In genomic region chr8:28559881-28560280, GRCm38 (mm10) we compare ENCODE assay signal across 11 mouse cellular contexts.
A peak's percentile ranks its signal among the peaks of the same experiment; 100 is the strongest.
DNase-seq lines count a peak whose midpoint lies in the region; ATAC-seq and TF ChIP-seq lines count a peak whose summit lies in the region.
"Had no signal": no experiment of that assay in that cellular context is flagged by ENCODE, and none has a peak within 500 bp of the region (broad histone marks: within the 10 kb centered on the region; RNA-seq: fewer than 3 reads in every experiment).

No protein-coding gene starts in this region.

- ATAC-seq in neural tube, embryonic 13.5 days (ENCODE audit: low read depth) = no peak
- peak; percentile 72; the same call in 1 of the 2 replicates for ATAC-seq in embryonic facial prominence, embryonic 15.5 days (ENCODE audit: insufficient number of reproducible peaks, low FRiP score, low TSS enrichment, low read depth)
- ATAC-seq in liver, postnatal 0 days = no peak

- no peak overlapping the region for H3K9ac ChIP-seq in heart, adult 2 months (ENCODE audit: low read depth, low read length)
- H3K9ac ChIP-seq in neural tube, embryonic 13.5 days = no peak overlapping the region
- H3K9ac ChIP-seq in embryonic facial prominence, embryonic 15.5 days = no peak overlapping the region
- no peak overlapping the region for H3K9ac ChIP-seq in liver, postnatal 0 days (replicated peaks)

- TF ChIP-seq CTCF in heart, adult 2 months (IDR thresholded peaks at IDR 0.05) = no peak
- TF ChIP-seq CTCF in liver, postnatal 0 days (IDR thresholded peaks at IDR 0.05; ENCODE audit: low read depth) = no peak

- no peaks in the 10 kb centered on the region for H3K79me2 ChIP-seq in heart, adult 2 months (replicated peaks; ENCODE audit: control insufficient read depth, insufficient read depth, low read length)
- no peaks in the 10 kb centered on the region for H3K79me2 ChIP-seq in myocyte (ENCODE audit: control insufficient read depth, insufficient read depth)

- H3K36me3 ChIP-seq in heart, adult 2 months (ENCODE audit: control insufficient read depth, insufficient read depth, low read length) = no peaks in the 10 kb centered on the region
- no peaks in the 10 kb centered on the region for H3K36me3 ChIP-seq in neural tube, embryonic 13.5 days
- no peaks in the 10 kb centered on the region for H3K36me3 ChIP-seq in embryonic facial prominence, embryonic 15.5 days
- no peaks in the 10 kb centered on the region for H3K36me3 ChIP-seq in myocyte (ENCODE audit: control insufficient read depth, insufficient read depth)
- no peaks in the 10 kb centered on the region for H3K36me3 ChIP-seq in liver, postnatal 0 days (replicated peaks; ENCODE audit: insufficient read depth, low read length)
- H3K36me3 ChIP-seq: forebrain, embryonic 10.5 days; G1E; midbrain, embryonic 10.5 days had no signal

- peak overlapping the region; percentile 22; the same call in 1 of the 2 replicates for H3K4me2 ChIP-seq in neural tube, embryonic 13.5 days
- peak overlapping the region; percentile 28 for H3K4me2 ChIP-seq in embryonic facial prominence, embryonic 15.5 days (replicated peaks)
- peak overlapping the region; percentile 12 for H3K4me2 ChIP-seq in myocyte (ENCODE audit: low read depth)
- H3K4me2 ChIP-seq in liver, postnatal 0 days (ENCODE audit: low read depth, low read length) = no peak overlapping the region

- no peak for TF ChIP-seq POLR2A in heart, adult 2 months (IDR thresholded peaks at IDR 0.05; ENCODE audit: insufficient read depth, low read depth, low read length)
- TF ChIP-seq POLR2A in myocyte (IDR thresholded peaks at IDR 0.05; ENCODE audit: insufficient read length, low read depth) = no peak

- no peaks in the 10 kb centered on the region for H3K4me1 ChIP-seq in heart, adult 2 months (ENCODE audit: control insufficient read depth, insufficient read depth, low read length)
- no peaks in the 10 kb centered on the region for H3K4me1 ChIP-seq in neural tube, embryonic 13.5 days (replicated peaks)
- H3K4me1 ChIP-seq in embryonic facial prominence, embryonic 15.5 days = no peaks in the 10 kb centered on the region
- no peaks in the 10 kb centered on the region for H3K4me1 ChIP-seq in liver, postnatal 0 days (ENCODE audit: insufficient read depth)
- H3K4me1 ChIP-seq: forebrain, embryonic 10.5 days; midbrain, embryonic 10.5 days had no signal

- no peak overlapping the region for H3K27ac ChIP-seq in heart, adult 2 months
- H3K27ac ChIP-seq in neural tube, embryonic 13.5 days (replicated peaks) = no peak overlapping the region; the same call in 1 of the 2 replicates
- H3K27ac ChIP-seq in embryonic facial prominence, embryonic 15.5 days (replicated peaks) = no peak overlapping the region
- H3K27ac ChIP-seq in liver, postnatal 0 days (ENCODE audit: low read depth) = no peak overlapping the region
- H3K27ac ChIP-seq: forebrain, embryonic 10.5 days; midbrain, embryonic 10.5 days had no signal

- TF ChIP-seq EP300 in heart, adult 2 months (IDR thresholded peaks at IDR 0.05; ENCODE audit: insufficient read depth, low read depth, low read length) = no peak
- TF ChIP-seq EP300 in liver, postnatal 0 days (IDR thresholded peaks at IDR 0.05; ENCODE audit: low read depth) = no peak

- no peak overlapping the region for H3K4me3 ChIP-seq in heart, adult 2 months
- H3K4me3 ChIP-seq in neural tube, embryonic 13.5 days = no peak overlapping the region
- peak overlapping the region; percentile 19 for H3K4me3 ChIP-seq in embryonic facial prominence, embryonic 15.5 days (replicated peaks)
- no peak overlapping the region for H3K4me3 ChIP-seq in myocyte
- H3K4me3 ChIP-seq in liver, postnatal 0 days (ENCODE audit: low read depth, low read length) = no peak overlapping the region
- H3K4me3 ChIP-seq: forebrain, embryonic 10.5 days; midbrain, embryonic 10.5 days had no signal

- no peaks in the 10 kb centered on the region for H3K9me3 ChIP-seq in neural tube, embryonic 13.5 days
- no peaks in the 10 kb centered on the region for H3K9me3 ChIP-seq in embryonic facial prominence, embryonic 15.5 days (replicated peaks)
- no peaks in the 10 kb centered on the region for H3K9me3 ChIP-seq in liver, postnatal 0 days (ENCODE audit: low read length)
- H3K9me3 ChIP-seq: forebrain, embryonic 10.5 days; midbrain, embryonic 10.5 days had no signal

- H3ac ChIP-seq in myocyte (ENCODE audit: control insufficient read depth, insufficient read length) = no peak overlapping the region

- no peaks in the 10 kb centered on the region for H3K27me3 ChIP-seq in heart, adult 2 months (ENCODE audit: control insufficient read depth, insufficient read depth, low read length)
- H3K27me3 ChIP-seq in neural tube, embryonic 13.5 days = no peaks in the 10 kb centered on the region
- no peaks in the 10 kb centered on the region for H3K27me3 ChIP-seq in embryonic facial prominence, embryonic 15.5 days
- no peaks in the 10 kb centered on the region for H3K27me3 ChIP-seq in myocyte (ENCODE audit: control insufficient read depth, insufficient read depth, insufficient read length)
- no peaks in the 10 kb centered on the region for H3K27me3 ChIP-seq in liver, postnatal 0 days (ENCODE audit: insufficient read depth, low read length)

- WGBS in heart, adult 2 months = 57% methylated on average over 9 of the region's 9 CpGs
- 64% methylated on average over 9 of the region's 9 CpGs for WGBS in neural tube, embryonic 13.5 days
- 36% methylated on average over 9 of the region's 9 CpGs for whole genome bisulfite sequencing in embryonic facial prominence, embryonic 15.5 days
- 61% methylated on average over 9 of the region's 9 CpGs for WGBS in liver, postnatal 0 days (ENCODE audit: insufficient replicate concordance)

- intact Hi-C loops in heart, adult 2 months (cut with DNase I) = no loop called here

- DNase-seq in heart, postnatal 4 days = peak; percentile 6
- no peak for DNase-seq in heart, adult 2 months
- no peak for DNase-seq in neural tube, embryonic 10.5 days (ENCODE audit: extremely low spot score, low spot score)
- no peak for DNase-seq in liver, postnatal 0 days
- DNase-seq: cerebellum, adult 8-10 months had no signal

TF ChIP-seq in myocyte, 11 proteins besides CTCF, POLR2A, EP300 and RAD21:
- TF ChIP-seq POLR2AphosphoS2 (IDR thresholded peaks at IDR 0.05; ENCODE audit: insufficient read length, low read depth) = no peak
- no peak for TF ChIP-seq MYOG (IDR thresholded peaks at IDR 0.05; ENCODE audit: control insufficient read depth in 1 of 3, insufficient read depth in 1 of 3, insufficient read length in 2 of 3, low read depth in 2 of 3)
- TF ChIP-seq TCF3 (IDR thresholded peaks at IDR 0.05; ENCODE audit: insufficient read length, low read depth) = no peak
- TF ChIP-seq MAX (IDR thresholded peaks at IDR 0.05; ENCODE audit: low read depth) = no peak
- no peak for TF ChIP-seq E2F4 (IDR thresholded peaks at IDR 0.05; ENCODE audit: insufficient read depth)
- TF ChIP-seq TCF12 (IDR thresholded peaks at IDR 0.05; ENCODE audit: insufficient read depth, poor library complexity, severe bottlenecking) = no peak
- no peak for TF ChIP-seq SRF (IDR thresholded peaks at IDR 0.05; ENCODE audit: control insufficient read depth, insufficient read length, low read depth)
- no peak for TF ChIP-seq MYOD1 (IDR thresholded peaks at IDR 0.05; ENCODE audit: control insufficient read depth in 1 of 3, insufficient read length in 2 of 3, low read depth in 2 of 3)
- TF ChIP-seq REST (IDR thresholded peaks at IDR 0.05; ENCODE audit: insufficient read depth, insufficient read length) = no peak
- TF ChIP-seq USF1 (IDR thresholded peaks at IDR 0.05; ENCODE audit: low read depth) = no peak
- TF ChIP-seq CEBPB (IDR thresholded peaks at IDR 0.05; ENCODE audit: insufficient read depth, poor library complexity, severe bottlenecking) = no peak
